Mouse (Mus musculus): ENCODE measurements around the gene Hcar2.

The Hcar2 gene

DNA sequence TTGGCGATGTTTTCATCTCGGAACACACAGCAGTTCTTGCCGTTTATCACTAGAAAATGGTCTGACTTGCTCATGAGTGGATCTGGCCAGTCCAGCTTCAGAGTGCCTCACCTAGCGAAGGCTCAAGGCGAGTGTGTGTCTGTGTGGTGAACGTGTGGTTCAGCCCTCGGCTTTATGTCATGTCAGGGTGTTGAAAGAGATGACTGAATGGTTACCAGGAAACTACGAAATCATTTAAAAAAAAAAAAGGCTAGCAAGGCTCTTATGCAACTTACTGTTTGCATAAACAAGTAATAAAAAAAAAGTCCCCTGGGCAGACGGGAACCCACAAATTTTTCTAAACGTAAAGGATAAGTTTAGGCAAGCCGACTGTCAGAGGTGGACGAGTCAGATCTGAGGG, at the start of gene Hcar2:
Hcar2 (minus strand) TSS at position 135 of the 400 bp plus-strand sequence.
- no peak for DNase-seq (ENCODE audit: low read depth, low spot score)

DNA sequence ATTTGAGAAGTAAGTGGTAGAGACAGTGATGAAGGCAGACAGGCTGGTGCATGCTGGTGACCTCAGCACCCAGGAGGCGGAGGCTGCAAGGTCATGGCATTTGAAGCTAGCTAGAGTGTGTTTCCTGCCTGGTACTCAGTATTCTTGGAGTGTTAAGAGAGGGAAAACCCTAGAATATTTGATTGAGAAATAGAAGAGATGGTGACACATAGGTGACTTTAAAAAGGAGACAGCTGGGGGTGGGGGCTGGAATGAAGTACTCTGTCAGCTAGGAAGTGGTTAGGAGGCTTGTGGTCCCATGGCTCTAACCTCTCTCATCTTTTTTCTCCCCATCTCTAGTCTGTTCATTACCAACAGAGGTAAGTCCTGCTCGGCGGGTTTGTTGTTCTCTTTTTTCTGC, 49.6 kb upstream of the Hcar2 start:
- no peak for DNase-seq (ENCODE audit: low read depth, low spot score)

DNA sequence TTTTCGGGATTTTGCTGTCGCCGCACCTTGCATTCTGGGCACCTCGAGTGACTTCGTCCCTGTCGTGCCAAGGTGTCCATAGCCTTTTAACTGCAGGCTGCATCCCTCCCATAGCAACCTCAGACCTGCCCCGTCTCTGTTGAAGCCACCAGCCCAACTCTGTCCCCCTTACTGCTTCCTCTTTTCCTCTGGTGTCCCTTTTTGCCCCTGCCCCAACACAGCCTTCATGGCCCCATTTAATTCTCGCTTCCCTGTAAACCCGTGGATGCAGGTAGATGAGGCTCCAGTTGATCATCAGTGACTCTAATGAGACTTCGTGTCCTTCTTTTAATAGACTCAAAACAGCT, 42.3 kb upstream of the Hcar2 start:
- DNase-seq (ENCODE audit: low read depth, low spot score): no peak

DNA sequence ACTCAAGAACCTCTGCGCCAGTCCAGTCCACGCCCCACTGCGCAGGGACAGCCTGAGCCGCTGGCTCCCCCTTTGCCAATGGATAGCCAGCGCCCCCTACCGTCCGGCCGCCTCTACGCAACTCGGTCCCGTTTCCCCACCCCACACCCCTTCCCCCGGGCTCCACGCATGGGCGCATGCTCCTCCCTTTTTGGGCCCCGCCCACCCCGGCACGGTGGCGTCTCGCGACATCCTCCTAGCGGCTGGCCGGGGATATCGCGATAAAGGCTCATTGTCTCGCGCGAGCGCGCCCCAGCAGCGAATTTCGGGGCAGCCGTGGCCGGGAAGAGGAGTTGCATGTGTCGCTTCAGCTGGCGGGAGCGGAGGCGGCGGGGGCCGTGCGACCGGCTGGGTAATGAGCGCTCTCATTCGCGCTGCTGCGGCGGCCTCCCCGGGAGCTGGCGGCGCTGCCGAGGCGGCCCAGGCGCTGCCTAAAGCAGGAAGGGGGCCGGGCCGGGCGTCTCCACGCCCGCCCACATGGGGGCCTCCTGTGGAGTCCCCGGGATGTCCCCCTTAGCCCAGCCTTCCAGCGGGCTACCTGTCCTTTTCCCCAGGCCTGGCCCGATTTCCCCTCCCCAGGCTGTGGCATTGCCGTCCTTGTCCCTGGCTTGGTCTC, 41.8 kb upstream of the Hcar2 start, which contains the start of gene Denr:
Denr (plus strand) TSS at position 200 of the 655 bp plus-strand sequence.
- peak; percentile 99 for DNase-seq (ENCODE audit: low read depth, low spot score)

DNA sequence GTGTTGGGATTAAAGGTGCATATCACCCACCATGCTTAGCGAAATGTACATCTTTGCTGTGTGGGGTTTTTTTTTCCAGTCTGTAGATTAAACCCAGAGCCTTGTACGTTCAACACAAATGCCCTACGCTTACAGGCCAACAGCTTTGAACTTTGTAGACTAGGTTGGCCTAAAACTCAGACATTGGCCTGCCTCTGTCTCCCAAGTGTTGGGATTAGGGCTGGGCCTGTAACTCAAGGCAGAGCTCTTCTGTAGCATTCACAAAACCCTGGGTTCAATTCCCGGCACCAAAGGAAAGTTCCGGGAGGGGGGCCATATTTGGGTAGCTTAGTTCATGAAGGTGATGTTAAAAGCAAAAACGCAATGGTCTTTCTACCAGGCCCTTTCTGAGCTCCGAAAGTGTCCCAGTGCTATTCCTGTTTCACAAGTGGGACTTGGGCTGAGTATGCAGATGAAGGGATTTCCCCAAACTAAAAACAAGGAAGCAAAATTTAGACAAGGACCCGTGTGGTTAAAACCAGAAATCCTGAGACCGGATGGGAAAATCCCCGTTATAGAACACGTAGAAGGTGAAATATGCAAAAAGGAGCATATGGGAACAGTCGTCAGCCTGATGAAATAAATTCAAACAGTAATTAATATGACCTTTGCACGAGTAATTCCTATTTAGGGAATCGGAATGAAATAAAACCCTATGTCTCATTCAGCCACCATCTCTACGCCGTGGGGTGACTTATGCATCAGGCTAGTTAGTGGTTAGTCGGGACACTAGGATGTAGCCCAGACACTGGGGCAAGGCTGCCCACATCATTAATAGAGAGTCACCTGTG, 41.1 kb upstream of the Hcar2 start:
- no peak for DNase-seq (ENCODE audit: low read depth, low spot score)

DNA sequence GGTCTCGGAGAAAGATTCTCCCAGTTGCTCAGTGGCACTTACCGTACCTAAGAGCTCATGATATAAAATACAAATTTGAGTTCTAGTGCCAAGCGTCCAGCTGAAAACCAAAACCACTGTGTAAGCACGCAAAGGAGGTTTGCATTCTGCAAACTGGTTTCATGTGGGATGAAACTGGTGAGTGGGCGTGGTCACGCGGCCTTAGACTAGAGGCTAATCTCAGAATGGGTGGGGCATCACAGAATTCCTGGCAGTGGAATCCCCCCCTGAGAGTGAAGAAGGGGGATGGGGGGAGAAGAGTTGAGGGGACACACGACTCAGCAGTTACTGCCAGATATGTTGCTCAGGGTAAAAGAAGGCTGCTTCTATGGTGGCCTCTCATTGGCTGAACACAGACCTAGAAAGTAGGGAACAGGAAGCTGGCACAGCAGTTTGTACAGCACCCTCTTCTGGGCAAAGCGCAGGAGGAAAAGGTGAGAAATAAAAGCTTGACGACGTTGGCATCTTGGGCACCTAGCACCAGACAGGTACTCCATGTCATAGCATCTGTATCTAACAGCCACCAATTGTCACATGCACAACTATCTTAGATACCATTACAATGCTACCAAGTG, 38.9 kb upstream of the Hcar2 start:
- DNase-seq (ENCODE audit: low read depth, low spot score): peak; percentile 35

DNA sequence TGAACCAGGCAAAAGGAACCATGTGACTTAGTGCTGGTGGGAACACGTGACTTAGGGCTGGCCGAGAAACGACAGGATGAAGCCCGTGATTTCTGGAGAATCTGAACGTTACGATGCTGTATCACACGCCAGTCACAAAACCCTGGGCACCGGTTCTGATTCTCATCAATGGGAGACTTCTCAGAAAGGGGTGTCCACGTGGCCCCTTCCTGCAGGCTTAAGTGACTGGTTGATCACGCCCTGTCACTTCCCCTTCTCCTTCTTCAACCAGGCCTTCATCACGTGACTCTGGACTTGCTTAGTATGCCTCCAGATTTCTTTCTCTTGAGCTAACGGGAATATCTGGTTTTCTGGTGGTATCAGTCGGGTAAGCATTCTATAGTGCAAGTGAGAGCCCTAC, 32.1 kb upstream of the Hcar2 start:
- DNase-seq (ENCODE audit: low read depth, low spot score): no peak

DNA sequence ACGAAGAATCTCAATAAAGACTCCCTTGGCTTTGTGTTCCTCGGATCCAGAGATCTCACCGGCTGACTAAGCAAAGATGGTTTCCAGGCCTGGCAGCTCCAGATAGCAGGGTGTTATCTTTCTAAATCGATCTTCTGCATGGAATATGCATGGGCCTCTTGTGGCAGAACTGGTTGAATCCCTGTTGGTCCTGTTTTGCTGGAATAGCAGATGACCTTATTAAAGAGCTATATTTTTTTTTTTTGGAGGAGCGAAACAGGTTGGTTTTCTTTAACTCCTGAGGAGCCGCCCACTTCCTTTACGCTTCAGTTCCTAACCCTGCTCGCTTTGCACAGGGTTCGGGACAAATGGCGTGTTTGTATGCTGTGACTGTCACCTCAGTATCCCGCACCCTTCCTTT, 31.1 kb upstream of the Hcar2 start:
- DNase-seq (ENCODE audit: low read depth, low spot score): no peak

DNA sequence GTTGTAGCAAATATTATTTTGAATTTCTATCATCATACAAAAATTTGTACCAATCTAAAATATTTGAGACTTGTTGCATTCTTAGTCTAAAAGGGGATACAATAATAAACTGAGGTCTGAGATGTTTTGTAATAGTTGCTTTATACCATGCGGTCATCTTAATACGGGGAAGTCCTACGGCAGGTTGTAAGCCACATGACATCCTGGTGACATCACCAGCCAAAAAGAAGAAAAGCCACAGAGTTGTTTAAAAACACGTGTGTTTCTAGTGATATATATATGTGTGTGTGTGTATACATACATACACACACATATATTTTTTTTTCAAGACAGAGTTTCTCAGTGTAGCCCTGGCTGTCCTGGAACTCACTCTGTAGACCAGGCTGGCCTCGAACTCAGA, 28.2 kb upstream of the Hcar2 start:
- no peak for DNase-seq (ENCODE audit: low read depth, low spot score)

DNA sequence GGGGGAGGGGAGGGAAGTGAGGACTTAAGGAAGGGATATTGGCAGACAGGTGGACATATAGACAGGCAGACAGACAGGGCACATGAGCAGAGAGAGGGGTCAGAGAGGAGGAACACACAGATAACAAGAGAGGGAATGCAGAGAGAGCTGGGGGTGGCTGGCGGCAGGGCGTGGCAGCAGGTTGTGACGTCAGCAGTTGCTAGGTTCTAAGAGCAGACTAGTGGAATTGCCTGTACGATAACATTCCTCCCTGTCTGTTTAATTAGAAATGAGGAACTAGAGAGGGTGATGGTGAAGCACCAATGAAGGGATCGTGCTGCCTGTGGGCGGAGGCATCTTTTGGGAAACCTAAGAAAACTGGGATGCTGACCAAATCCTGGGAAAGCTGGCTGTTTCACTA, 26.4 kb upstream of the Hcar2 start:
- peak; percentile 70 for DNase-seq (ENCODE audit: low read depth, low spot score)

DNA sequence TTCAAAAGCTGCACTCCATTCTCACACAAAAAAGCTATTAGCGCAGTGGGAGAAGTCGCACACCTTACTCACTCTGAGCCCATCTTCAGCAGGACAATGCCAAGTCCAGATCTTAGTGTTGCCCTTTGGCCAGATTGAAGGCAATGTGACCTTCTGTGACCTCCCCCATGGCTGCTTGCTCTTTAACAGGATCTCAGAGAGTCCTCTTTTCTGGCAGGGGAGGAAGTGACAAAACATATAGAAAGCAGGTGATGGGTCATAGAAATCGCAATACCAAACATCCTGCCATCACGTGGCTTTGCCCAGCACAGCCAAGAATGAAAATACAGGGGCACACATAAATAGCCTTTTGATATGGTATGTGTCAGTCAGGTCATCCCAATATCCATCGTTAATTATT, 25.7 kb upstream of the Hcar2 start:
- no peak for DNase-seq (ENCODE audit: low read depth, low spot score)

DNA sequence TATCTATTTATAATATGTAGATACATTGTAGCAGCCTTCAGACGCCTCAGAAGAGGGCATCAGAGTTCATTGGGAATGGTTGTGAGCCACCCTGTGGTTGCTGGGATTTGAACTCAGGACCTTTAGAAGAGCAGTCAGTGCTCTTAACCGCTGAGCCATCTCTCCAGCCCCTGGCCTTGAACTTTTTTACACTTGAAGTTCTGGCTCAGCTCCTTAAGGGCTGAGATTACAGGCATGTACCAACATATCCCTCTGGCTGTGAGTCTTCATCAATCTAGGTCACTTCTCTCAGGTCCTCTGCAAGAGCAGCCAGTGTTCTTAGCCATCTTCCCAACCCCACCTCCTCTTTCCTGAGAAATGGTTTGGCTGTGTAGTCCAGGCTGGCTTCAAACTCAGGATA, 25.0 kb upstream of the Hcar2 start:
- DNase-seq (ENCODE audit: low read depth, low spot score): no peak

DNA sequence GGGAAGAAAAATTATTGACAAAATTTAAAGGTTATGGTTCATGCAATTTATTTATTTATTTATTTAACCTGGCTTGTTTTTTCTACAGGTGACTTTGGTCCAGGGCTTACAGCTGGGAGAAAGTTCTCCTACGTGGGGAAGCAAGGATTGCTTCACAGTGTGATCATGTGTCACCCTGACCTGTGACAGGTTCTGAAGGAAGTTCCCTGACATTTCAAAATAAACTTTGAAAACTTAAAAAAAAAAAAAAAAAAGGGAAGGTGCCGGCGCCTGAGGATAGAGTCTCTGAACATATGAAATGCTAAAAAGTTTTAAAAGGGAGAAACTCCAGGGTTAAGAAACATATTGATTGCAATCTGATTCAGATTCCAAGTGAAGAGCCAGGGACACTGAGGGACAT, 21.1 kb upstream of the Hcar2 start:
- DNase-seq (ENCODE audit: low read depth, low spot score): no peak

DNA sequence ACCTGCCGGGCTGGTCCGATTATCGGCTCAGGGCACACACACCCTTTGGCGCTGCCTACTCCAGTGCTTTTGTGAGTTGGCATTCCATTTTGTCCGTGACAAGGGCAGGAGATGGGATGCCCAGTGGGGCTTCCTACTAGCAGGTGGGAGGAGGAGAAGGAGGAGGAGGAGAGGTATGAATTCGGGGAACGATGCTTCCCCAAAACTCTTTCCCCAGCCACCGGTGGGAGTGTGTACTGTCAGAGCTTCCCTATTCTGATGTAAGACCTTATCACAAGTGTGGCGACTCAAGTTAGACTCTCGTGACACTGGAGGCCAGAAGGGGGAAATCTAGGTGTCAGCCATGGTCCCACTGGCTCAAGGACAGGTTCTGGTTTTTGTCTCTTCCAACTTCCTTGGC, 19.0 kb upstream of the Hcar2 start:
- no peak for DNase-seq (ENCODE audit: low read depth, low spot score)

DNA sequence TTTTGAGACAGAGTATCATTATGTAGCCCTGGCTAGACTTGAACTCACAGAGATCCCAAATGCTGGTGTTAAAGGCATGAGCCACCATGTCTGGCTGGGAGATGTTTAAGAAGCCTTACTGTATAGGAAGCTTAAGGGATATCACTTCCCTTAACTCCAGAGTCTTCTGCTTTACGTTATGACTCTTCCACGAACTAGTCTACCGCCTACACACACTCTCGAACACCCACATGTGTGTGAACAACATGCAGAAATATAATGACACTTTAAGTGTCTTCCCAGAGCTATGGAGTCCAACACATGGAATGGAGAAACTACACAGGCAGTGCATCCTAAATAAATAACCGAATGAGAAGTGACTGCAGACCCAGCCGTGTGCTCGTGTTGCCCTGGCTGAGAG, 18.6 kb upstream of the Hcar2 start:
- no peak for DNase-seq (ENCODE audit: low read depth, low spot score)

DNA sequence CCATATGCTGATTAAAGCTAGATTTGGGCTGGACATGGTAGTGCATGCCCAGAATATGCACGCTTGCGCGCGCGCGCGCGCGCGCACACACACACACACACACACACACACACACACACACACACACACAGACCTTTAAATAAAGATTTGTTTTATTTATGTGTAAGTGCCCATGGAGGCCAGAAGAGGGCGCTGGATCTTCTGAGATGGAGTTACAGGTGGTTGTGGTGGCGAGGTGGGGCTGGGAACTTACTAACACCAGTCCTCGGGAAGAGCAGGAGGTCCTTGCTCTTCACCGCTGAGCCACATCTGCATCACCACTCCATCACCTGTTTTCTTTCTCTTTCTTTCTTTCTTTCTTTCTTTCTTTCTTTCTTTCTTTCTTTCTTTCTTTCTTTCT, 15.5 kb upstream of the Hcar2 start:
- DNase-seq (ENCODE audit: low read depth, low spot score): no peak

DNA sequence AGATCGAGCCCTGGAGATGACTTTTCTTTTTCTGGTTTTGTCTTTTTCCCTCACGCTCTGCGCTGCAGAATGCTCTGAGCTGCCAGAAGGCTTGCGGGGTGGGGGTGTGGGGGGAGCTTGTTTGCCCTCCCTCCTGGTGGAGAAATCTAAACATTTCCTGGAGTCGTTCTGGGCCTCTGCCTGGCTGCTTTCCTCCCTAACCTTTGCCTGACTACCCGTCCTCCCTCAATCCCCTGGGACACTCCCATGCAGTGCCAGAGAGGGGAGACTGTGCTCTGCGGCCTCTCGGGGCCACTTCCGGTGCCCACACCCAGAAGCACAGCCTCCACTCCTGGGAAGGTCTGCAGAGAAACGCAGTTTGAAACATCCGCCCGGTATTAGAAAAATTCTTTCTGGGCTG, 14.6 kb upstream of the Hcar2 start, which contains the start of gene Hcar1:
Hcar1 (minus strand) TSS at position 93 of the 400 bp plus-strand sequence.
- no peak for DNase-seq (ENCODE audit: low read depth, low spot score)

DNA sequence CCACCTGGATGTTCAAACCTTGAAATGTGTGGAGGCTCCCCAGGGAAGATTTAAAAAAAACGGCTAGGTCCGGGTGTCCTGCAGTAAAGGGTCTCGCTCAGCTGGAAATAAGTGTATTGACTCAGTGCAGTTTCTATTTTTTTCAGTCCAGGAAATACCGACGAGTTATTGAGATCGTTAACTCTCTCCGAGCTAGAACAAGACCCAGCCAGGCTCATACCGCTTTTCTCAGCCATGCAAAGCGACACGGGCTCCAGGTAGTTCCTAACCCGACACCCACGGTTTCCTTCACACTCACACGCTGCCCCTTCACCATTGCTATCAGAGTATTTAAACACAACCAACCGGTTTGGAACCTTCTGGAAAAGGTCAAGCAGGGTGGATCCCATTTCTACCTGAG, 12.8 kb upstream of the Hcar2 start:
- no peak for DNase-seq (ENCODE audit: low read depth, low spot score)

DNA sequence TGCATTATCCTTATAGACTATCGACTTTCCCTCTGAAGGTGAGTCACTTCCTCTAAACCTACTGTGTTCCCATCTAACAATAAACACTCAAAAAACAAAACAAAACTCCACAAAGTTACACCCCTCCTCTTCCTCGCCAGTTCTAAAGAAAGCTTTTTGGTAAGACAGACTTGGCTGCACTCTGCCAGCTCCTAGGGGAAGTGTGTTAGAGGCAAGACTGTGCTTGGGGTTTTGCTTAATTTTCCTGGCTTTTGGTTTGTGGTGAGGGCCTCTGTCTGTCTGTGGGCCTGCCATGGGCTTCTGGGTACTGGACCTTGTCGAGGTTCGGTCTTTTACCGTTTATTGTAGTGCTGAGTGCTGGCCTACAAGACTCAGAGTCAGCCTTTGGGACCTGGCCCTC, 8.9 kb upstream of the Hcar2 start:
- no peak for DNase-seq (ENCODE audit: low read depth, low spot score)

DNA sequence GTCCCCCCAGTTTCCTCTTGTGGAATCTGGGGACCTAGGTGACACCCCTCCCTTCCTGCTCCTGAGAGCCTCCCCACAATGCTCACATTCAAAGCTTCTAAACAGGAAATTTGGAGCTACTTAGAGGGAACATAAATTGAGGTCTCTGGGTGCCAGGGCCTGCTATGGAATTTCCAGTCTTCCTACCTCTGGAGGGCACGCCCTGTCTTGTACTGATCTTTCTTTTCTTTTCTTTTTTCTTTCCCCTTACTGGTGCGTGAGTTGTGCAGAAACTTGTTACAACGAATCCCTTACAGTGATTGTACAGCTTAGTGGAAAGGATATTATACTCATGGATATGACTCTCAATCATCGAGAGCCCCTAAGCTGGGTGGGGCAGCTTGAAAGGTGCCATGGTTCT, 4.3 kb upstream of the Hcar2 start:
- DNase-seq (ENCODE audit: low read depth, low spot score): no peak

DNA sequence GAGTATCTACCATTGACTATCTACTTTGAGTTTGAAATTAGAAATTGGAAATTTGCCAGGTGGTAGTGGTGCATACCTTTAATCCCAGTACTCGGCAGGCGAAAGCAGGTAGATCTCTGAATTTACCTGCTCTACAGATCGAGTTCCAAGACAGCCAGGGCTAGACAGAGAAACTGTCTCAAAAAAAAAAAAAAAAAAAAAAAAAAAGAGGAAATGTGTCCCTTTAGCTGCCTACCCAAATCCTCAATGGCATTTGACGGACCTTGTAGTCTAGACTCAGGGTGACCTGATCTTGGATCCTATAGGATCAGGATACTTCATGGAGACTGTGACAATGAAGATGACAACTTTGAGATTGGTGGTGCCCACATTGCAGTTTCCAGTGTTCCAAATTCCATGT, 1.2 kb upstream of the Hcar2 start:
- DNase-seq (ENCODE audit: low read depth, low spot score): no peak

DNA sequence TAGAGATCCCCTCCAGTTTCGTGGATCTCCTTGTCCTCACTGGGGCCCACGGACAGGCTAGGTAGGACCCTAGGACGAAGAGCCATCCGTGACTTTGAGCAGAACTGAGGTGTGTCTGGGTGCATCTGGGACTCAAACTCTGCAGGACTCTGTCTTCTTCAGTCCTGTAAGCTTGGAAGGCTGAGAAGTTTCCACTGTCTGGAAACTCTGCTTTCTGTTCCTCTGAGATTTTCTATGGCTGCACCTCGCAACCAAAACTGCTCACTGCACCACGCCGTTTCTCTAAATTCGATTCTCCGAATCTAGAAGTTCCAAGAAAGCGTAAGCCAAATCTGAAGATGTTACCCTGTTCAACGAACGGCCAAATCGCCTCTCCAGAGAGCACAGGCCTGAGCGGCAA, 1.4 kb downstream of the Hcar2 start:
- DNase-seq (ENCODE audit: low read depth, low spot score): no peak

Measured in A20 (cell line).